In the genomic region with DNA sequence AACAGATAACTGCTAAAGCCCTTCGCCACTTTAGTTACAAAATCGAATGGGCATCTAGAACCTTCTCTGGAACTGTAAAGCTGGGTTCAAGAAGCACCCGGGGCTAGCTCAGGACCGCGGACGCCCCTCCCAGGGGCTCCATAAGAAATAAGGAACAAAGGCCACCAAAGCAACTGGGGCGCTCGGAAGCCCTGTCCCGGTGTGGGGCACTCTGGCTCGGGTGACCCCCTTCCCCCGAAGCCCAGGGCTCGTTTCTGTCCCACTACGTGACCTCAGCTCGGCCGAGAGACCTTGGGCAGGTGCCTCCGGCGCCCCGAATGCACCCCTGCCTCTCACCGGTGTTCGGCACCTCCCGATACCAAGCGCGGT, we compare ENCODE assay signal across 8 mouse cellular contexts. TPM values are rescaled to one million over a fixed set of nuclear protein-coding genes. Genes with fewer than 3 reads are reported as not detected.
DNase-seq lines count a peak whose midpoint lies in the region; ATAC-seq and TF ChIP-seq lines count a peak whose summit lies in the region.

No protein-coding gene starts in this region.

- peak overlapping the region; percentile 99 for H3K9ac ChIP-seq in kidney, embryonic 15.5 days
- peak overlapping the region; percentile 89 for H3K9ac ChIP-seq in hindbrain, postnatal 0 days (replicated peaks; ENCODE audit: low read length)
- H3K9ac ChIP-seq in midbrain, postnatal 0 days (replicated peaks; ENCODE audit: low read length, poor library complexity, severe bottlenecking), result peak overlapping the region; percentile 94

- H3K27me3 ChIP-seq in kidney, embryonic 15.5 days, result no peaks in the 10 kb centered on the region
- no peaks in the 10 kb centered on the region for H3K27me3 ChIP-seq in hindbrain, postnatal 0 days (ENCODE audit: insufficient read depth, low read length)
- no peaks in the 10 kb centered on the region for H3K27me3 ChIP-seq in midbrain, postnatal 0 days (ENCODE audit: insufficient read depth, low read length)

- H3K4me2 ChIP-seq in kidney, embryonic 15.5 days, result peak overlapping the region; percentile 85
- peak overlapping the region; percentile 72 for H3K4me2 ChIP-seq in hindbrain, postnatal 0 days (ENCODE audit: low read depth, low read length)
- H3K4me2 ChIP-seq in midbrain, postnatal 0 days (ENCODE audit: low read depth, low read length, poor library complexity, severe bottlenecking), result peak overlapping the region; percentile 72

- WGBS in kidney, embryonic 15.5 days, result under 1% methylated on average over 23 of the region's 23 CpGs
- under 1% methylated on average over 23 of the region's 23 CpGs for WGBS in hindbrain, postnatal 0 days
- under 1% methylated on average over 23 of the region's 23 CpGs for WGBS in midbrain, postnatal 0 days

- no peak for DNase-seq in kidney, adult 9 months
- no peak for DNase-seq in hindbrain, postnatal 0 days (ENCODE audit: low spot score)
- DNase-seq in midbrain, postnatal 0 days (ENCODE audit: low spot score), result no peak
- DNase-seq in spleen, postnatal 4 days (ENCODE audit: low spot score in 2 of 2), result no peak
- no peak for DNase-seq in left cerebral cortex, adult 18-20 months (ENCODE audit: low spot score in 2 of 2)
- no peak for DNase-seq in urinary bladder, postnatal 25 days (ENCODE audit: low spot score)

- no peak for TF ChIP-seq CTCF in hindbrain, postnatal 0 days (IDR thresholded peaks at IDR 0.05; ENCODE audit: low read depth)
- no peak for TF ChIP-seq CTCF in midbrain, postnatal 0 days (IDR thresholded peaks at IDR 0.05)

- peaks cover 30% of the 10 kb centered on the region for H3K4me1 ChIP-seq in kidney, embryonic 15.5 days
- peaks cover 9% of the 10 kb centered on the region; the same call in 1 of the 2 replicates for H3K4me1 ChIP-seq in hindbrain, postnatal 0 days (ENCODE audit: insufficient read depth, low read length)
- peaks cover 6% of the 10 kb centered on the region; the same call in 1 of the 2 replicates for H3K4me1 ChIP-seq in midbrain, postnatal 0 days (ENCODE audit: insufficient read depth, low read length)

- no peaks in the 10 kb centered on the region for H3K9me3 ChIP-seq in kidney, embryonic 15.5 days (replicated peaks)
- H3K9me3 ChIP-seq in hindbrain, postnatal 0 days (ENCODE audit: low read length), result no peaks in the 10 kb centered on the region
- H3K9me3 ChIP-seq in midbrain, postnatal 0 days (ENCODE audit: low read length), result no peaks in the 10 kb centered on the region

- H3K27ac ChIP-seq in kidney, embryonic 15.5 days, result peak overlapping the region; percentile 94
- H3K27ac ChIP-seq in hindbrain, postnatal 0 days, result peak overlapping the region; percentile 94
- peak overlapping the region; percentile 87 for H3K27ac ChIP-seq in midbrain, postnatal 0 days (ENCODE audit: low read depth, low read length)

- peak overlapping the region; percentile 93 for H3K4me3 ChIP-seq in kidney, embryonic 15.5 days (replicated peaks)
- H3K4me3 ChIP-seq in hindbrain, postnatal 0 days (ENCODE audit: low read length), result peak overlapping the region; percentile 99
- H3K4me3 ChIP-seq in midbrain, postnatal 0 days (ENCODE audit: low read depth, low read length), result peak overlapping the region; percentile 78

- peaks cover 27% of the 10 kb centered on the region for H3K36me3 ChIP-seq in kidney, embryonic 15.5 days
- H3K36me3 ChIP-seq in hindbrain, postnatal 0 days (ENCODE audit: insufficient read depth, low read length), result peaks cover 19% of the 10 kb centered on the region
- H3K36me3 ChIP-seq in midbrain, postnatal 0 days (ENCODE audit: insufficient read depth, low read length), result peaks cover 17% of the 10 kb centered on the region

- ATAC-seq in kidney, embryonic 15.5 days (replicated peaks; ENCODE audit: low FRiP score), result peak; percentile 52
- 0 out of 2 replicates have a peak, but pooled peaks have one; percentile 14 for ATAC-seq in common myeloid progenitor, adult 5-6 weeks (replicated peaks; ENCODE audit: low read depth, poor library complexity, severe bottlenecking)
- peak; percentile 62 for ATAC-seq in hindbrain, postnatal 0 days
- peak; percentile 36 for ATAC-seq in midbrain, postnatal 0 days (ENCODE audit: low FRiP score)

RNA-seq across cellular contexts. Expression of gene Ndufa6, which starts 0.4 kb away (rescaled TPM):
- polyA plus RNA-seq in kidney, embryonic 15.5 days (2015; fragmentation: Nextera tagmentation; extraction: Ambion mirVana), result 428 and 459 TPM in 2 replicates
- total RNA-seq in common myeloid progenitor, adult 5-6 weeks (2017), result 126 and 144 TPM in 2 replicates
- total RNA-seq in hindbrain, postnatal 0 days (2014; rRNA removed), result 194 and 224 TPM in 2 replicates
- 511 and 516 TPM in 2 replicates for polyA plus RNA-seq in hindbrain, postnatal 0 days (2015; fragmentation: Nextera tagmentation; extraction: Ambion mirVana)
- total RNA-seq in midbrain, postnatal 0 days (2014; rRNA removed), result 241 and 287 TPM in 2 replicates
- 481 and 482 TPM in 2 replicates for polyA plus RNA-seq in midbrain, postnatal 0 days (2015; fragmentation: Nextera tagmentation; extraction: Ambion mirVana)
- 100 to 1,000 TPM; 195 to 198 TPM for total RNA-seq in left cerebral cortex, adult 18-20 months (2021)

RNA-seq across cellular contexts. Expression of gene Smdt1, which starts 15.0 kb away (rescaled TPM):
- polyA plus RNA-seq in kidney, embryonic 15.5 days (2015; fragmentation: Nextera tagmentation; extraction: Ambion mirVana), result 296 and 297 TPM in 2 replicates
- total RNA-seq in common myeloid progenitor, adult 5-6 weeks (2017), result 43.6 and 67.9 TPM in 2 replicates
- total RNA-seq in hindbrain, postnatal 0 days (2014; rRNA removed), result 288 and 293 TPM in 2 replicates
- polyA plus RNA-seq in hindbrain, postnatal 0 days (2015; fragmentation: Nextera tagmentation; extraction: Ambion mirVana), result 392 and 401 TPM in 2 replicates
- 186 and 226 TPM in 2 replicates for total RNA-seq in midbrain, postnatal 0 days (2014; rRNA removed)
- polyA plus RNA-seq in midbrain, postnatal 0 days (2015; fragmentation: Nextera tagmentation; extraction: Ambion mirVana), result 352 and 383 TPM in 2 replicates
- total RNA-seq in left cerebral cortex, adult 18-20 months (2021), result 100 to 1,000 TPM; 140 to 146 TPM

RNA-seq across cellular contexts. Expression of gene Pheta2, which starts 15.0 kb away (rescaled TPM):
- polyA plus RNA-seq in kidney, embryonic 15.5 days (2015; fragmentation: Nextera tagmentation; extraction: Ambion mirVana), result 11.0 and 12.0 TPM in 2 replicates
- total RNA-seq in common myeloid progenitor, adult 5-6 weeks (2017), result 13.1 and 15.5 TPM in 2 replicates
- 0.93 and 1.2 TPM in 2 replicates for total RNA-seq in hindbrain, postnatal 0 days (2014; rRNA removed)
- 1.3 and 1.4 TPM in 2 replicates for polyA plus RNA-seq in hindbrain, postnatal 0 days (2015; fragmentation: Nextera tagmentation; extraction: Ambion mirVana)
- 0.28 and 1.5 TPM in 2 replicates for total RNA-seq in midbrain, postnatal 0 days (2014; rRNA removed)
- polyA plus RNA-seq in midbrain, postnatal 0 days (2015; fragmentation: Nextera tagmentation; extraction: Ambion mirVana), result 0.82 and 0.88 TPM in 2 replicates
- under 1 TPM; 0.23 to 0.35 TPM for total RNA-seq in left cerebral cortex, adult 18-20 months (2021)

RNA-seq across cellular contexts. Expression of gene Naga, which starts 15.0 kb away (rescaled TPM):
- polyA plus RNA-seq in kidney, embryonic 15.5 days (2015; fragmentation: Nextera tagmentation; extraction: Ambion mirVana), result 61.1 and 61.7 TPM in 2 replicates
- 19.2 and 32.4 TPM in 2 replicates for total RNA-seq in common myeloid progenitor, adult 5-6 weeks (2017)
- total RNA-seq in hindbrain, postnatal 0 days (2014; rRNA removed), result 41.6 and 51.1 TPM in 2 replicates
- 36.9 and 37.2 TPM in 2 replicates for polyA plus RNA-seq in hindbrain, postnatal 0 days (2015; fragmentation: Nextera tagmentation; extraction: Ambion mirVana)
- 36.6 and 38.0 TPM in 2 replicates for total RNA-seq in midbrain, postnatal 0 days (2014; rRNA removed)
- polyA plus RNA-seq in midbrain, postnatal 0 days (2015; fragmentation: Nextera tagmentation; extraction: Ambion mirVana), result 25.0 and 30.8 TPM in 2 replicates
- total RNA-seq in left cerebral cortex, adult 18-20 months (2021), result 10 to 100 TPM; 29.1 to 30.2 TPM

RNA-seq across cellular contexts. Expression of gene Cyp2d22, which starts 26.3 kb away (rescaled TPM):
- 12.9 and 18.6 TPM in 2 replicates for polyA plus RNA-seq in kidney, embryonic 15.5 days (2015; fragmentation: Nextera tagmentation; extraction: Ambion mirVana)
- total RNA-seq in common myeloid progenitor, adult 5-6 weeks (2017), result 0.64 TPM in 1 of 2 replicates, not detected in the other
- total RNA-seq in hindbrain, postnatal 0 days (2014; rRNA removed), result 3.6 and 6.1 TPM in 2 replicates
- 3.7 and 5.1 TPM in 2 replicates for polyA plus RNA-seq in hindbrain, postnatal 0 days (2015; fragmentation: Nextera tagmentation; extraction: Ambion mirVana)
- 1.6 and 2.4 TPM in 2 replicates for total RNA-seq in midbrain, postnatal 0 days (2014; rRNA removed)
- polyA plus RNA-seq in midbrain, postnatal 0 days (2015; fragmentation: Nextera tagmentation; extraction: Ambion mirVana), result 1.7 and 2.2 TPM in 2 replicates
- 10 to 100 TPM; 36.4 to 40.9 TPM for total RNA-seq in left cerebral cortex, adult 18-20 months (2021)
